Mouse (Mus musculus) G1E (cell line): ENCODE results near the gene Rassf1. TPM values are rescaled to one million over a fixed set of nuclear protein-coding genes. Genes with fewer than 3 reads are reported as not detected.
A peak's percentile ranks its signal among the peaks of the same experiment; 100 is the strongest.

Experiments used
- ATAC-seq: 2 replicates; pipeline ENCODE4 v1.8.0; 2016; ENCODE audit warnings: mild to moderate bottlenecking; ENCODE audit not compliant: insufficient number of reproducible peaks, poor library complexity, low FRiP score, severe bottlenecking; ENCODE audit errors: extremely low read depth
- DNase-seq: peaks from one replicate; pipeline ENCODE4 v3.0.0; 2012; ENCODE audit warnings: low spot score
- H3K27me3 ChIP-seq: 2 replicates; pipeline ENCODE4 v1.6.1; 2012; ENCODE audit warnings: mild to moderate bottlenecking, low read length, inconsistent platforms; ENCODE audit not compliant: insufficient read depth
- H3K36me3 ChIP-seq: replicated peaks from 2 replicates; pipeline ENCODE3; 2012; ENCODE audit warnings: mild to moderate bottlenecking, inconsistent platforms
- H3K4me1 ChIP-seq: 2 replicates; pipeline ENCODE4 v1.6.1; 2012; ENCODE audit warnings: low read depth, low read length, inconsistent platforms, mixed read lengths; ENCODE audit not compliant: insufficient read depth
- H3K4me3 ChIP-seq: 2 replicates; pipeline ENCODE4 v1.5.1; 2012; ENCODE audit warnings: low read depth, mild to moderate bottlenecking, inconsistent platforms, low read length, moderate library complexity, mixed read lengths
- H3K9me3 ChIP-seq: replicated peaks from 2 replicates; pipeline ENCODE4 v1.6.1; 2012; ENCODE audit warnings: inconsistent platforms
- CTCF ChIP-seq: IDR thresholded peaks from 2 replicates; pipeline ENCODE4 v1.5.1; 2012; ENCODE audit warnings: low read depth, low read length, inconsistent platforms, mixed read lengths
- GATA1 ChIP-seq: IDR thresholded peaks from 2 replicates; pipeline ENCODE4 v1.6.1; 2012; ENCODE audit warnings: borderline replicate concordance, low read length, inconsistent platforms, mixed read lengths
- GATA2 ChIP-seq: IDR thresholded peaks from 2 replicates; pipeline ENCODE4 v1.6.1; 2012; ENCODE audit warnings: low read depth, low read length, inconsistent platforms, borderline replicate concordance
- POLR2AphosphoS5 ChIP-seq: IDR thresholded peaks from 2 replicates; pipeline ENCODE4 v1.6.1; 2012; ENCODE audit warnings: low read depth, low read length, inconsistent platforms; ENCODE audit not compliant: insufficient replicate concordance
- TAL1 ChIP-seq: conservative IDR thresholded peaks from 2 replicates; pipeline ENCODE4 v1.6.1; 2012; ENCODE audit warnings: low read depth, low read length, inconsistent platforms, mixed read lengths
- polyA plus RNA-seq: library from polyadenylated mRNA; stranded (reverse); fragments of >175 nt; gene quantifications from 2 replicates; pipeline ENCODE4 v1.2.3, GENCODE M21; 2012
- total RNA-seq, 2 experiments: library from RNA; stranded (forward) in 1 of 2; stranded (reverse) in 1 of 2; fragments of 200-1000 nt in 1 of 2; fragments of >200 nt in 1 of 2; fragmentation: Nextera tagmentation in 1 of 2; gene quantifications; 2 replicates each; pipeline ENCODE4 v1.2.3; 2014 to 2017

Gene Rassf1
- total and polyA plus RNA-seq, 3 experiments: 12.1 to 29.5 (median 15.4) TPM

DNA sequence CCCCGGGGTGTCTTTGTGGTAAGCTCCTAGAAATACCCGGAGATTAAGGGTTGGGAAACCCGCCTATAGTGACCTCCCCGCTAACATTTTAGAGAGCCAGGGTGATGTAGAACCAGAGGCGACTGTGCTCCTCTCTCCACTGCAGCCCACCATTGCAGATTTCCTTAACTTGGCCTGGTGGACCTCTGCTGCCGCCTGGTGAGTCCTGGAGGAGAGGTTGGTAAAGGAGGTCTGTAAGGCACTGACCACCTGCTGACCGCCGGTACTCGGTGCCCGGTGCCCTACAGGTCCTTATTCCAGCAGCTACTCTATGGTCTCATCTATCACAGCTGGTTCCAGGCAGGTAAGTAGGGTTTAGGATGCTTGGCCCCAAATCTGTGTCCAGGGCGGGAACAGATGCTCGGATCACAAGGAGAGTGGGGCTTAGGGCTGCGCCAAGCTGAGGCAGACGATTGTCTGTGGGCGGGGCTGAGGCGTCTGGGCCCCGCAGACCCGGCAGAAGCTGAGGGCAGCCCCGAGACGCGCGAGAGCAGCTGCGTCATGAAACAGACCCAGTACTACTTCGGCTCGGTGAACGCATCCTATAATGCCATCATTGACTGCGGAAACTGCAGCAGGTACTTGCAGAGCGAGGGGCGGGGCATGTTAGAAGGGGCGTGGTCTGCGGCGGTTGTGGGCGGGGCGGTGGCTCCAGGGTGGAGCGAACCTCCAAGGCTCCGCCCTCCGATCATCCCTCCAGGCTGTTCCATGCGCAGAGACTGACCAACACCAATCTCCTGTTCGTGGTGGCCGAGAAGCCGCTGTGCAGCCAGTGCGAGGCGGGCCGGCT lies 24.9 kb upstream of the Rassf1 start:
- DNase-seq (no peak), ATAC-seq (no peak)
- H3K27me3 ChIP-seq: peaks cover 72% of the 10 kb centered on the region
- H3K36me3 ChIP-seq: no peaks in the 10 kb centered on the region
- H3K4me3 ChIP-seq: no peak overlapping the region
- peaks cover 9% of the 10 kb centered on the region for H3K4me1 ChIP-seq
- no peaks in the 10 kb centered on the region for H3K9me3 ChIP-seq
- TF ChIP-seq CTCF: no peak
- TF ChIP-seq POLR2AphosphoS5: no peak
- TF ChIP-seq GATA1: no peak
- no peak for TF ChIP-seq TAL1
- TF ChIP-seq GATA2: no peak

DNA sequence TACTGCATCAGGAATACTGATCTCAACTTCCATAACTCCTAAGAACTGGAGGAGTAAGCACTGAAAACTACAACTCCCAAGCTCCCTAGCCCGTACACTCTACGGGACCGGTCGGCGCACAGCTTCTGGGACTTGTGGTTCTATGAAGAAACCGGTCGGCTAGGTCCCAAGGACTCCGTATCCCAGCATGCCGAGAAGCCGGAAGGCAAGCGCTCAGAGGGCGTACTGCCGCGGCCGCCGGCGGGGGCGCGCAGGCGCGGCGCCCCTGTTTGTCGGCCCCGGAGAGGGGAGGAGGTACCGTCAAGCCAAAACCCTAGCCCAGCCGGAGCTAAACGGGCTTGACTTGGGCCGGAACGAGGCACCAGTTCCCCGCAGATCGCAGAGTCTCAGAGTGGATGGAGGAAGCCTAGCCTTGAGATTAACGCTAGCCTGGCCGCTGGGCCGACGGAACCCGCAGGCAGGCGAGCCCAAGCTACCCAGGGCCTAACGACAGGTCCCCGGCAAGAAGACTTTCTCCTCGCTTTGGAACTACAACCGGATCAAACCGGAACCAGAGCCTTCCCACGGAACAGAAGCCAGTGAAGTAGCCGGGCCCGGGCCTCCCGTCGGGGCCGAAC lies 17.5 kb upstream of the Rassf1 start, which contains the start of gene Tmem115:
Gene Tmem115 (plus strand): TSS at position 155 of the 617 bp plus-strand sequence.
- peak; percentile 91 for ATAC-seq
- DNase-seq: peak; percentile 96
- peaks cover 16% of the 10 kb centered on the region for H3K27me3 ChIP-seq
- H3K36me3 ChIP-seq: peaks cover 37% of the 10 kb centered on the region
- TF ChIP-seq GATA2: no peak
- TF ChIP-seq CTCF: no peak
- TF ChIP-seq POLR2AphosphoS5: no peak
- no peak for TF ChIP-seq TAL1
- TF ChIP-seq GATA1: no peak
- H3K4me1 ChIP-seq: peaks cover 51% of the 10 kb centered on the region
- peak within 1 kb of the TSS; percentile 76 for H3K4me3 ChIP-seq
- no peaks in the 10 kb centered on the region for H3K9me3 ChIP-seq

DNA sequence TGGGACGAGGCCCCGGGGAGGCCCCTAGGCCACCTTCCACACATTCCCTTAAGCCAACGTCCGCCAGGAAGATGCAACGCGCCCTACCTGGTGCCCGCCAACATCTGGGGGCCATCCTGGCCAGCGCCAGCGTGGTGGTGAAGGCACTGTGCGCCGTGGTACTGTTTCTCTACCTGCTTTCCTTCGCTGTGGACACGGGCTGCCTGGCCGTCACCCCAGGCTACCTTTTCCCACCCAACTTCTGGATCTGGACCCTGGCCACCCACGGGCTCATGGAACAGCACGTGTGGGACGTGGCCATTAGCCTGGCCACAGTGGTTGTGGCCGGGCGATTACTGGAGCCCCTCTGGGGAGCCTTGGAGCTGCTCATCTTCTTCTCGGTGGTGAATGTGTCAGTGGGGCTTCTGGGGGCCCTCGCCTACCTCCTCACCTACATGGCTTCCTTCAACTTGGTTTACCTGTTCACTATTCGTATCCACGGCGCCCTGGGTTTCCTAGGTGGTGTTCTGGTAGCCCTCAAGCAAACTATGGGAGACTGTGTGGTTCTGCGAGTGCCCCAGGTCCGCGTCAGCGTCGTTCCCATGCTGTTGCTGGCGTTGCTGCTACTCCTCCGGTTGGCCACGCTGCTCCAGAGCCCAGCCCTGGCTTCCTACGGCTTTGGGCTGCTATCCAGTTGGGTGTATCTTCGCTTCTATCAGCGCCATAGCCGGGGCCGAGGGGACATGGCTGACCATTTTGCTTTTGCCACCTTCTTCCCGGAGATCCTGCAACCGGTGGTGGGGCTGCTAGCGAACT lies 16.8 kb upstream of the Rassf1 start:
- peak; percentile 34 for DNase-seq
- H3K4me1 ChIP-seq: peaks cover 54% of the 10 kb centered on the region
- no peak for TF ChIP-seq TAL1
- TF ChIP-seq GATA2: no peak
- no peak for TF ChIP-seq CTCF

DNA sequence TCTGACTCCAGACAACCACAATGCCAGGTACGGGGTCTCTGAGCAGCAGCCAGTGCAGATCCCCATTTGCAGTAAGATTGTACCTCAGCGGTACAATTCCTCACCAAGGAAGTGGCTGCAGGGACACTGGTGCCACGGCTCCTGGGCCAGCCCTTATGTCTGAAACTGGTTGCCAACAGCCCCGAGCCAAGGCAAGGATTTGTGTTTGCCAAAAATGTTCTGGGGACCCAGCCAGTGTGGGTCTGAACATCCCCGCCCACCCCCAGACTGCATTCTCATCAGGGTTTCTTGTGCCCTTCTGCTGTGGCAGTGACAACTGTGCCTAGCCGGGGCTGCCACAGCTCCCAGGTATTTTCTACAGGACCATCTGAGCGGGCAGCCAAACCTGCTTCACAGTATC lies 13.1 kb upstream of the Rassf1 start:
- H3K36me3 ChIP-seq: peaks cover 63% of the 10 kb centered on the region
- no peak overlapping the region for H3K4me3 ChIP-seq
- no peak for DNase-seq
- no peak for ATAC-seq
- H3K4me1 ChIP-seq: peaks cover 84% of the 10 kb centered on the region
- H3K9me3 ChIP-seq: no peaks in the 10 kb centered on the region
- H3K27me3 ChIP-seq: no peaks in the 10 kb centered on the region
- TF ChIP-seq POLR2AphosphoS5 (no peak), GATA1 (no peak), TAL1 (no peak), CTCF (no peak), GATA2 (no peak)

More for the DNA sequence above, 16.8 kb upstream of the Rassf1 start:
- no peak for ATAC-seq
- Histone ChIP-seq H3K9me3 (no peaks in the 10 kb centered on the region), H3K4me3 (peak overlapping the region; percentile 76), H3K36me3 (peaks cover 44% of the 10 kb centered on the region), H3K27me3 (peaks cover 11% of the 10 kb centered on the region)

DNA sequence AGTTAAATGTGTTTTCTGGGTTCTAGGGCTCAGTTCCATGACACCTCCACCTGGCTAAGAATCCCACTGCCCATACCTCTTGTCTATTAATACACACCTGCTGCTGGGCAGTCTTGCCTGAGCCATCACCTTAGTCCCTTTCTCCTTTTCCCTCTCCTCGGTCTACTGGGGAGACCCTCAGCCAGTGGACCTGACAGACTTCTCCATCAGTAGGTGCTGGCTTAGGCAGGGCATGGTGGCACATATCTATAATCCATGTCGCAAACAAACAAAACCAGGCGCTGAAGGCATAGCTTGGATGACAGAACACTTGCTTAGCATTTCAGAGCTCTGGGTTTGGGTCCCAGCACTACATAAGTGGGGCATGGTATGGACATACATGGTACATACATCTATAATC lies 12.6 kb upstream of the Rassf1 start:
- TF ChIP-seq GATA2 (no peak), CTCF (no peak), TAL1 (no peak), GATA1 (no peak), POLR2AphosphoS5 (no peak)
- Histone ChIP-seq H3K36me3 (peaks cover 68% of the 10 kb centered on the region), H3K4me1 (peaks cover 83% of the 10 kb centered on the region), H3K27me3 (no peaks in the 10 kb centered on the region), H3K4me3 (no peak overlapping the region), H3K9me3 (no peaks in the 10 kb centered on the region)
- DNase-seq (no peak), ATAC-seq (no peak)

DNA sequence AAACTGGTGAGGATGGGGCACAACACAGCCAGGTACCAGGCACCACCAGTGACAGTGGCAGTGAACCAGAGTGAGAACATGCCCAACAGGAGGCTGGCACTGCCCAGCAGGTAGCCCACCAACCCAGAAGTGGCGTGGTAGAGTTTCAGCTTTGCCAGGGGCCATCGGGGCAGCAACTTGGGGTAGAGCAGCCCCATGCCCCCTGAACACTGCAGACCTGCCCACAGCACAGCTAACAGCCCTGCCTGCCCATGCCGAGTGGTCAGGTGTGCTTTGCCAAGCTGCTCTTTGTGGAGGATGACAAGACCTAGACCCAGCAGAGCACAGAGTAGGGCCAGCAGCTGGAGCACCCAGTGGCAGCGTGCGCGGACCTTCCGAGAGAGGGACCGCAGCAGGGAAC lies 11.4 kb upstream of the Rassf1 start:
- ATAC-seq (no peak), DNase-seq (no peak)
- Histone ChIP-seq H3K4me3 (no peak overlapping the region), H3K9me3 (no peaks in the 10 kb centered on the region), H3K36me3 (peaks cover 79% of the 10 kb centered on the region), H3K27me3 (no peaks in the 10 kb centered on the region), H3K4me1 (peaks cover 82% of the 10 kb centered on the region)
- TF ChIP-seq TAL1 (no peak), CTCF (no peak), POLR2AphosphoS5 (no peak), GATA2 (no peak), GATA1 (no peak)
